Mouse (Mus musculus) brain, embryonic 14.5 days (tissue): ENCODE measurements around the gene Ttc3. TPM values are rescaled to one million over a fixed set of nuclear protein-coding genes. Genes with fewer than 3 reads are reported as not detected.

Experiments used
- DNase-seq: peaks from one replicate; pipeline ENCODE4 v3.0.0-alpha.2; 2011; ENCODE audit warnings: low read depth
- CTCF ChIP-seq: fragments of 200-500 bp; IDR thresholded peaks from 2 replicates; pipeline ENCODE4 v1.5.1; 2012; ENCODE audit warnings: inconsistent platforms, mild to moderate bottlenecking, moderate library complexity, borderline replicate concordance; ENCODE audit not compliant: insufficient read depth, insufficient read length; ENCODE audit errors: extremely low read depth
- POLR2A ChIP-seq: fragments of 200-500 bp; IDR thresholded peaks from 2 replicates; pipeline ENCODE4 v1.6.1; 2012; ENCODE audit warnings: mild to moderate bottlenecking, inconsistent platforms, borderline replicate concordance; ENCODE audit not compliant: poor library complexity, insufficient read depth, insufficient read length, severe bottlenecking; ENCODE audit errors: extremely low read depth
- polyA plus RNA-seq: library from polyadenylated mRNA; depleted of rRNA; stranded (reverse); fragments of >200 nt; gene quantifications from 2 replicates; pipeline ENCODE4 v1.2.3, GENCODE M21; 2012

Ttc3 gene
- polyA plus RNA-seq, 1 experiment: 425 TPM

- no peak for TF ChIP-seq CTCF
- no peak for TF ChIP-seq POLR2A
- DNase-seq: no peak
Observed at GRCm38 (mm10) chr16:94363814-94364213, 6.6 kb upstream of the Ttc3 start.

GRCm38 (mm10) chr16:94365435-94365834 is 5.0 kb upstream of the Ttc3 start:
- DNase-seq: no peak
- no peak for TF ChIP-seq CTCF
- TF ChIP-seq POLR2A: no peak

- TF ChIP-seq CTCF (no peak), POLR2A (no peak)
- DNase-seq: no peak
Observed at GRCm38 (mm10) chr16:94369596-94370172, 734 bp upstream of the Ttc3 start.

- TF ChIP-seq POLR2A: no peak
- TF ChIP-seq CTCF: no peak
- DNase-seq: no peak
Observed at GRCm38 (mm10) chr16:94370915-94371300, 490 bp downstream of the Ttc3 start.

- DNase-seq: peak; percentile 97
- TF ChIP-seq POLR2A: 0 out of 2 replicates have a peak, but pooled peaks have one; percentile 4
- TF ChIP-seq CTCF: peak; percentile 40; the same call in 1 of the 2 replicates
Observed at GRCm38 (mm10) chr16:94371301-94371931, 998 bp downstream of the Ttc3 start, which contains the start of gene Pigp. Gene Pigp, minus strand, starts transcription at chr16:94371842.

- no peak for DNase-seq
- TF ChIP-seq CTCF (no peak), POLR2A (no peak)
Observed at GRCm38 (mm10) chr16:94379386-94379785, 9.0 kb downstream of the Ttc3 start.

- DNase-seq: no peak
- no peak for TF ChIP-seq CTCF
- no peak for TF ChIP-seq POLR2A
Observed at GRCm38 (mm10) chr16:94383277-94383676, 12.9 kb downstream of the Ttc3 start.

- DNase-seq: no peak
- TF ChIP-seq CTCF (no peak), POLR2A (no peak)
Observed at GRCm38 (mm10) chr16:94387690-94388089, 17.3 kb downstream of the Ttc3 start.

- no peak for DNase-seq
- TF ChIP-seq CTCF: no peak
- no peak for TF ChIP-seq POLR2A
Observed at GRCm38 (mm10) chr16:94392299-94392698, 21.9 kb downstream of the Ttc3 start.

- TF ChIP-seq POLR2A (no peak), CTCF (no peak)
- no peak for DNase-seq
Observed at GRCm38 (mm10) chr16:94395051-94395450, 24.6 kb downstream of the Ttc3 start.

- DNase-seq: no peak
- TF ChIP-seq POLR2A: no peak
- TF ChIP-seq CTCF: no peak
Observed at GRCm38 (mm10) chr16:94396641-94397040, 26.2 kb downstream of the Ttc3 start.

GRCm38 (mm10) chr16:94399141-94399540 is 28.7 kb downstream of the Ttc3 start:
- TF ChIP-seq CTCF (no peak), POLR2A (no peak)
- no peak for DNase-seq
